In genomic region chrX:105079615-105080092, GRCm38 (mm10) we compare ENCODE assay signal across 8 mouse cellular contexts. TPM values are rescaled to one million over a fixed set of nuclear protein-coding genes. Genes with fewer than 3 reads are reported as not detected.
DNase-seq lines count a peak whose midpoint lies in the region; ATAC-seq and TF ChIP-seq lines count a peak whose summit lies in the region.

TSS of gene Pbdc1 (plus strand) at chrX:105079756.

- peak; percentile 71 for DNase-seq in ES-E14 (ENCODE audit: low read depth, low spot score)
- peak; percentile 89 for DNase-seq in cerebellum, adult 11-12 months
- peak; percentile 87 for DNase-seq in heart, postnatal 25 days (ENCODE audit: low spot score)
- peak; percentile 89 for DNase-seq in layer of hippocampus, adult 11-12 months (ENCODE audit: low spot score)
- peak; percentile 91 for DNase-seq in liver, postnatal 0 days
- peak; percentile 87 for DNase-seq in telencephalon, adult 2 months (ENCODE audit: low read depth, low spot score)

- H3K9me3 ChIP-seq in ES-E14 (ENCODE audit: control insufficient read depth, insufficient read depth, low read depth, low read length), result no peaks in the 10 kb centered on the region
- no peaks in the 10 kb centered on the region for H3K9me3 ChIP-seq in forebrain, embryonic 15.5 days
- no peaks in the 10 kb centered on the region for H3K9me3 ChIP-seq in liver, postnatal 0 days (ENCODE audit: low read length)
- no peaks in the 10 kb centered on the region for H3K9me3 ChIP-seq in neural tube, embryonic 13.5 days

- H3K4me1 ChIP-seq in ES-E14 (ENCODE audit: control insufficient read depth in 2 of 2, insufficient read depth in 2 of 2, low read length in 2 of 2, poor library complexity in 1 of 2), result no peaks in the 10 kb centered on the region
- H3K4me1 ChIP-seq in forebrain, embryonic 15.5 days, result peaks cover 6% of the 10 kb centered on the region
- no peaks in the 10 kb centered on the region for H3K4me1 ChIP-seq in liver, postnatal 0 days (ENCODE audit: insufficient read depth)
- H3K4me1 ChIP-seq in neural tube, embryonic 13.5 days (replicated peaks), result peaks cover 6% of the 10 kb centered on the region

- WGBS in forebrain, embryonic 15.5 days, result 2% methylated on average over 35 of the region's 35 CpGs
- 3% methylated on average over 35 of the region's 35 CpGs for whole genome bisulfite sequencing in liver, postnatal 0 days (ENCODE audit: insufficient replicate concordance)
- 1% methylated on average over 35 of the region's 35 CpGs for WGBS in neural tube, embryonic 13.5 days

- intact Hi-C loops in heart, postnatal 25 days (cut with DNase I), result no loop called here

- peak within 1 kb of the TSS; percentile 57; the same call in 1 of the 2 replicates for H3K27ac ChIP-seq in ES-E14 (ENCODE audit: insufficient read depth, low read depth, low read length, poor library complexity, severe bottlenecking)
- peak within 1 kb of the TSS; percentile 34 for H3K27ac ChIP-seq in forebrain, embryonic 15.5 days (replicated peaks)
- H3K27ac ChIP-seq in liver, postnatal 0 days (ENCODE audit: low read depth), result peak within 1 kb of the TSS; percentile 71
- 0 out of 2 replicates have a peak within 1 kb of the TSS, but pooled peaks have one; percentile 9 for H3K27ac ChIP-seq in neural tube, embryonic 13.5 days (replicated peaks)

- TF ChIP-seq CTCF in liver, postnatal 0 days (IDR thresholded peaks at IDR 0.05; ENCODE audit: low read depth), result 0 out of 2 replicates have a peak, but pooled peaks have one; percentile 3

- peak within 1 kb of the TSS; percentile 61 for H3K4me2 ChIP-seq in forebrain, embryonic 15.5 days (replicated peaks)
- peak within 1 kb of the TSS; percentile 82 for H3K4me2 ChIP-seq in liver, postnatal 0 days (ENCODE audit: low read depth, low read length)
- peak within 1 kb of the TSS; percentile 67 for H3K4me2 ChIP-seq in neural tube, embryonic 13.5 days

- peak within 1 kb of the TSS; percentile 92 for H3K9ac ChIP-seq in ES-E14 (ENCODE audit: insufficient read depth, low read depth, low read length, poor library complexity, severe bottlenecking)
- H3K9ac ChIP-seq in forebrain, embryonic 15.5 days (replicated peaks), result peak within 1 kb of the TSS; percentile 43
- peak within 1 kb of the TSS; percentile 58 for H3K9ac ChIP-seq in liver, postnatal 0 days (replicated peaks)
- H3K9ac ChIP-seq in neural tube, embryonic 13.5 days, result peak within 1 kb of the TSS; percentile 64

- peak; percentile 99 for ATAC-seq in forebrain, embryonic 15.5 days (replicated peaks)
- peak; percentile 100 for ATAC-seq in liver, postnatal 0 days
- peak; percentile 98 for ATAC-seq in neural tube, embryonic 13.5 days (ENCODE audit: low read depth)

- peaks cover 3% of the 10 kb centered on the region; the same call in 1 of the 2 replicates for H3K36me3 ChIP-seq in ES-E14 (ENCODE audit: control insufficient read depth, insufficient read depth, low read length, poor library complexity, severe bottlenecking)
- H3K36me3 ChIP-seq in forebrain, embryonic 15.5 days, result no peaks in the 10 kb centered on the region
- peaks cover 3% of the 10 kb centered on the region for H3K36me3 ChIP-seq in liver, postnatal 0 days (replicated peaks; ENCODE audit: insufficient read depth, low read length)
- H3K36me3 ChIP-seq in neural tube, embryonic 13.5 days, result no peaks in the 10 kb centered on the region

- H3K4me3 ChIP-seq in ES-E14 (ENCODE audit: insufficient read depth in 1 of 2, low read depth in 1 of 2, low read length in 2 of 2, poor library complexity in 1 of 2, severe bottlenecking in 1 of 2), result peak within 1 kb of the TSS; percentile 80 to 95
- H3K4me3 ChIP-seq in forebrain, embryonic 15.5 days, result peak within 1 kb of the TSS; percentile 64
- peak within 1 kb of the TSS; percentile 62 for H3K4me3 ChIP-seq in liver, postnatal 0 days (ENCODE audit: low read depth, low read length)
- peak within 1 kb of the TSS; percentile 55 for H3K4me3 ChIP-seq in neural tube, embryonic 13.5 days

- in situ Hi-C loops in ES-E14 (cut with MboI; ENCODE audit: low sequenced_read_pairs in 2 of 2, unreplicated experiment in 2 of 2), result no loop called here

- no peaks in the 10 kb centered on the region for H3K27me3 ChIP-seq in forebrain, embryonic 15.5 days
- H3K27me3 ChIP-seq in liver, postnatal 0 days (ENCODE audit: insufficient read depth, low read length), result no peaks in the 10 kb centered on the region
- H3K27me3 ChIP-seq in neural tube, embryonic 13.5 days, result no peaks in the 10 kb centered on the region

- peak; percentile 57; the same call in 1 of the 2 replicates for TF ChIP-seq EP300 in liver, postnatal 0 days (IDR thresholded peaks at IDR 0.05; ENCODE audit: low read depth)

TF ChIP-seq in ES-E14, 5 proteins besides CTCF, POLR2A, EP300 and RAD21:
- TF ChIP-seq ZNF384 (IDR thresholded peaks at IDR 0.05; ENCODE audit: low read depth, low read length), result no peak
- TF ChIP-seq CHD2 (IDR thresholded peaks at IDR 0.05; ENCODE audit: low read depth, low read length), result no peak
- TF ChIP-seq ZC3H11A (IDR thresholded peaks at IDR 0.05; ENCODE audit: borderline replicate concordance, low read depth, low read length), result no peak
- TF ChIP-seq HCFC1 (IDR thresholded peaks at IDR 0.05; ENCODE audit: borderline replicate concordance, insufficient read depth, low read length), result no peak
- no peak for TF ChIP-seq MAFK (IDR thresholded peaks at IDR 0.05; ENCODE audit: insufficient read depth, low read depth, low read length)

RNA-seq across cellular contexts. Expression of gene Pbdc1, which starts in this region (rescaled TPM):
- total RNA-seq in ES-E14 (2012; rRNA removed), result 32.9 and 43.0 TPM in 2 replicates
- polyA plus RNA-seq in forebrain, embryonic 15.5 days (2015; fragmentation: Nextera tagmentation; extraction: Ambion mirVana), result 34.6 and 38.6 TPM in 2 replicates
- 1 to 10 TPM; 6.0 to 8.2 TPM for total RNA-seq in heart, postnatal 25 days (2021)
- 25.5 and 27.8 TPM in 2 replicates for polyA plus RNA-seq in liver, postnatal 0 days (2015; fragmentation: Nextera tagmentation; extraction: Ambion mirVana)
- polyA plus RNA-seq in neural tube, embryonic 13.5 days (2015; fragmentation: Nextera tagmentation; extraction: Ambion mirVana), result 34.3 and 35.2 TPM in 2 replicates

Comparison
In these comparisons a context has a peak if more than half of its experiments do, and no peak if none do; other contexts are left out.
1. Peak in every context shown above with its lines: DNase-seq, ATAC-seq, H3K4me3 ChIP-seq and H3K27ac ChIP-seq.
2. H3K27ac ChIP-seq: peak in every context shown above with its lines; median percentile 71 in liver, postnatal 0 days; 57 in ES-E14; 34 in forebrain, embryonic 15.5 days; 9 in neural tube, embryonic 13.5 days.